Mouse (Mus musculus): ENCODE measurements at regions not wholly inside any gene's neighbourhood (a gene's known extent, or its start where the extent isn't known, plus 50 kb on each side); places are given as distances from the start of the nearest gene placed in this dataset.

DNA sequence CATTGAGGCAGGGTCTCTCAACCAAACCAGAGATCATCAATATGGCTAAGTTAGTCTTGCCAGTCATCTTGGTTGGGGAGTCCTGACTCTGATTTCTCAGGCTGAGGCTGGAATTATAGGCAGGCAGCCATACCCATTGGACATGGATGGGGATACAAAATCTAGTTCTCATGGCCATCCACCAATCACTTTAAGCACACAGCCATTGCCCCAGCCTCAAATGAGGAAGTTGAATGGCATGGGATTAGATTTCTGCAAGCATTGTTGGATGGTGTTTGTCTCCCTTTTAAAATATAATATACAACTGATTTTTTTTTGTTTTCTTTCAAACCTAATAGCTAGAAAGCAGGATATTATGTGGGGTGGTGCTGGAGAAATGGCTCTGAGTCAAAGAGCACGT is 223.8 kb downstream of the Hace1 start:
- no peak for TF ChIP-seq POLR2A (IDR thresholded peaks at IDR 0.05; ENCODE audit: low read depth, low read length)
- no peak for TF ChIP-seq CTCF (IDR thresholded peaks at IDR 0.05; ENCODE audit: borderline replicate concordance, insufficient read depth, low read length)
- H3K4me3 ChIP-seq (ENCODE audit: insufficient read depth, low read length), result no peak overlapping the region
- H3K27ac ChIP-seq (ENCODE audit: insufficient read depth, low read length), result no peak overlapping the region
- H3K4me1 ChIP-seq (ENCODE audit: control insufficient read depth, insufficient read depth, low read length), result no peaks in the 10 kb centered on the region; the same call in 1 of the 2 replicates

DNA sequence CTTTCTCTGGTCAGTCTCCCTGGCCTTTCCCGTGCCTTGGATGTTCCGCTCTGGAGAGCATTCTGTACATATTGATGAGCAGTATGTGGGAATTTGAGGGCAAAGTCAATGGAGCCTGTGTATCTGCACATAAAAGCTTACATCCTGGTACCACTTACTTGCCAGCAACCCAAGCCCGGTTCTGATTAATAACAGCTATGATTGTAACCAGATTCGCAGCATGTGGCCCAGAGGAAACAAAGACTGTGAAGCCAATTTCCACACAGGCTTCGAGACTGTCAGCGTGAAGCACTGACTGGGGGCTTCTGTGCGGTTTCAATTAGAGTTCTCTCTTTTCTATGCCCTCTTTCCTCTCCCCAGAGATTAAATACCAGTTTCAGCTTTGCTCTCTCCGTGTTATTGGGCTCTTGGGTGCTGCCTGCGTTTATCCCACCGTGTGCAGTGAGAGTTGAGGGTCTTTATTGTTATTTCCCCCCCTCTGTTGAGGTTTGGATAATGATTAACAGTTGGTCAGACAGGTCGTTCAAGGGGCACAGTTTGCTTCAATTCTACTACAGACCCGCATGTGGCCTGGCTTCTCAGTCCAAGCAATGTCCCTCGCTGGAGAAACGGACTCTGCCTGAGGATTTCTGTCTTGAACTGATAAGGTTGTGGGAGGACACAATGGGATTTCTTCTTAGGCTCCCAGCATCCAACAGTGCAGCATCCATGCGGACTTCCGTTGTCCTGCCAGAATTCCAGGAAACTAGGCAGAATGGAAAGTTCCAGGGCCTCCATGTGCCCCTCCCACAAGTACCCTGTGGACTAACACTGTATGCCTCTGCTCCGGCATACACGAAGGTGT is 229.6 kb downstream of the Hace1 start:
- TF ChIP-seq CTCF (IDR thresholded peaks at IDR 0.05; ENCODE audit: borderline replicate concordance, insufficient read depth, low read length) (no peak), POLR2A (IDR thresholded peaks at IDR 0.05; ENCODE audit: low read depth, low read length) (no peak)
- no peak overlapping the region for H3K4me3 ChIP-seq (ENCODE audit: insufficient read depth, low read length)
- no peak overlapping the region for H3K27ac ChIP-seq (ENCODE audit: insufficient read depth, low read length)
- no peaks in the 10 kb centered on the region for H3K4me1 ChIP-seq (ENCODE audit: control insufficient read depth, insufficient read depth, low read length)

DNA sequence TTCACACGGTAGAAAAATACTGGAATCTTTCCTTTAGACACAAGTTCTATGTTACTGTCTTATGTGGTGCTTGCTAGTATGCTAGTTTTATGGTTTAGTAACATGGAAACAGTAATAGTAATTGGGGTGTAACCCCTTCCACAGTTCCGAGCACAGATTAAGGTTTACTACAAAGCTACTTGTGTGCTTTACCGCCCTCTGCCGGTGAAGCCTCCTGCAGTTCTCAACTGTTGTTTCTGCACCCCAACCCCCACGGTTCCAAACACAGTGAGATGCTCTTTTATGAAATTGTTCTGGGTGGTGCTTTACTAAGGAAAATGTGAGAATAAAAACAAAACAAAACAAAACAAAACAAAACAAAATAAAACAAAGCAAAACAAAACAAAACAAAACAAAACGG is 234.3 kb downstream of the Hace1 start:
- no peak overlapping the region for H3K27ac ChIP-seq (ENCODE audit: insufficient read depth, low read length)
- no peak overlapping the region for H3K4me3 ChIP-seq (ENCODE audit: insufficient read depth, low read length)
- H3K4me1 ChIP-seq (ENCODE audit: control insufficient read depth, insufficient read depth, low read length), result no peaks in the 10 kb centered on the region
- TF ChIP-seq POLR2A (IDR thresholded peaks at IDR 0.05; ENCODE audit: low read depth, low read length) (no peak), CTCF (IDR thresholded peaks at IDR 0.05; ENCODE audit: borderline replicate concordance, insufficient read depth, low read length) (peak; percentile 31; the same call in 1 of the 2 replicates)

DNA sequence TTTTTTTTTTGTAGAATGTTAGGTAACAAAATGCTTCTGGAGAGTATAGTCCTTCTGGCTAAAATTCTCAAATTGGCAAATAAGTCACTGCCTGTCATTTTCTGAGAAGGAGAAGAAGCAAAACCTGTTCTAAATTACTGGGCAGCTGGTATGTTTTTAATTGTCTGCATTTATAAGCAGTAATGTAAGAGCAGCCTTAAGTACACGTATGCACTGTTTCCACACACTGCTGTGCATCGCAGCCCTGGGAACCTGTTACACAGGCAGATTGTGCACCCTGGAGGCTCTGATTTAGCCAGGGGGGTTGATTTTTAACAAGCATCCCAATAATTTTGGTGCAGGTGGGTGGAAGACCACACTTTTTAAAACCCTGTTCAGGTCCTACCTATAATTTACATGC is 236.2 kb downstream of the Hace1 start:
- Histone ChIP-seq H3K27ac (ENCODE audit: insufficient read depth, low read length) (no peak overlapping the region), H3K4me3 (ENCODE audit: insufficient read depth, low read length) (no peak overlapping the region), H3K4me1 (ENCODE audit: control insufficient read depth, insufficient read depth, low read length) (no peaks in the 10 kb centered on the region)
- no peak for TF ChIP-seq CTCF (IDR thresholded peaks at IDR 0.05; ENCODE audit: borderline replicate concordance, insufficient read depth, low read length)
- no peak for TF ChIP-seq POLR2A (IDR thresholded peaks at IDR 0.05; ENCODE audit: low read depth, low read length)

DNA sequence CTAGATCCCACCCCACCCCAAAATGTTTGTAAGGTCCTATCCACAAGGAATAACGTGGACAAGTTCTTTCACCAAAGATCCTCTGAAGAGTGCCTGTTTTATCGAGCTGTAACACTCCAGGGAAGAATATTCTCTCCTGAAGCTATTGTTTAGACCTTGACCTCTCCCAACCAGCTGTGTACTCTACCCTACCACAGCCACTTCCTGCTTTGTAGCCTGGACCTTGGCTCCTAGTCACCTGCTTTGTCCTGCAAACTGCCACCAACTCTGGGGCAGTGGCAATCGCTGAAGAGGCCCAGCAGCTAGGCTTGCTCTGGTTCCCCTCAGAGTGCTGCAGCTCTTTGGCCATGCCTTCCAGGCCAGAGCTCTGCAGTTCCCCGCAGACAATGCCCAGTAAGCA is 239.1 kb downstream of the Hace1 start:
- TF ChIP-seq POLR2A (IDR thresholded peaks at IDR 0.05; ENCODE audit: low read depth, low read length) (no peak), CTCF (IDR thresholded peaks at IDR 0.05; ENCODE audit: borderline replicate concordance, insufficient read depth, low read length) (no peak)
- Histone ChIP-seq H3K4me3 (ENCODE audit: insufficient read depth, low read length) (no peak overlapping the region), H3K4me1 (ENCODE audit: control insufficient read depth, insufficient read depth, low read length) (no peaks in the 10 kb centered on the region), H3K27ac (ENCODE audit: insufficient read depth, low read length) (no peak overlapping the region)

DNA sequence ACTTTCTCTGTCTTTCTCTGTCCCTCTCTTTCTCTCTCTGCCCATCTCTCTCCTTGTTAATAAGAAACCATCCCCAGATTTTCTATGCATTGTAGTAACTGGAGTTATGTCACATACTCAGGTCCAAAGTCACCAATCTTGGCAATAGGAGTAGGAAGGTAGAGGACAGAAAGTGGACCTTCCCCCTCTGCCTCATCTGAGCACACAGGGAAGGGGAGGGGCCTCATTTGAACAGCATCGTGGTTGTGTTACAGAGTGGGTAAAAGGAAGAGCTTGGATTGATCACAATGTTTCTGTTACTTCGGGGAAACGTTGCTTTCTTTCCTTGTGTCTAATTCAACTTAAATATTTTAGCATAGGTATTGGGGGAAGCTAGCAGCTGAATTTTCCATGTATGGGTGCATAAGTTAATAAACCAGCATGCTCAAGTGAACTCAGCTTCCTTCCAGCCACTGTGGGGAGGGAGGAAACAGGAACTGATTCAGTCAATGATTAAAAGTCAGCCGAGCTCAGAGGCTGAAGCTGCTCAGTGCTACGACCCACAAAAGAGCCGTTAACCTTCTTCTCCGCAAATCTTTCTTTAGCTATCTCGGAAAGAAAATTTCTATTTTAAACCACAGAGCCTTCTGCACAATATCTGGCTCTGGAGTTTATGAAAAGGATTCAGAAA is 243.5 kb downstream of the Hace1 start:
- Histone ChIP-seq H3K4me3 (ENCODE audit: insufficient read depth, low read length) (no peak overlapping the region), H3K27ac (ENCODE audit: insufficient read depth, low read length) (no peak overlapping the region), H3K4me1 (ENCODE audit: control insufficient read depth, insufficient read depth, low read length) (no peaks in the 10 kb centered on the region)
- TF ChIP-seq POLR2A (IDR thresholded peaks at IDR 0.05; ENCODE audit: low read depth, low read length), result no peak
- TF ChIP-seq CTCF (IDR thresholded peaks at IDR 0.05; ENCODE audit: borderline replicate concordance, insufficient read depth, low read length), result no peak

DNA sequence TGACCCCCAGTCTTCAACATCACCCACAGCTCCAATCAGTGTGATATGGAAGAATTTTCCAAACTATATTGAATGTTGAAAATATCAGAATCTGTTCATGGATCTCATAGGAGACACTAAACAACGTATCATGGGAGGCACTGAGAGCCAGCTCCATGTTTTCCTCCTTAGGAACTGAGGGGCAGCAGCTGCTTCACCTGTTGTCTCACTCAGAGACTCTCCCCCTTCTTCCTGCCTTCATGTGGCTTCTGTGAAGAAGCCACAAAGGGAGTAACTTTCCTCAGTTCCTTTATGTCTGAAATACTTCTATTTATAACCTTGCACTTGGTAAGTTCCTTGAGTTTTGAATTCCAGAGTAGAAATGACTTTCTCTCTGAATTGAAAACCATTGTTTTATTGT is 244.6 kb downstream of the Hace1 start:
- H3K4me3 ChIP-seq (ENCODE audit: insufficient read depth, low read length), result no peak overlapping the region
- TF ChIP-seq POLR2A (IDR thresholded peaks at IDR 0.05; ENCODE audit: low read depth, low read length), result no peak
- no peak for TF ChIP-seq CTCF (IDR thresholded peaks at IDR 0.05; ENCODE audit: borderline replicate concordance, insufficient read depth, low read length)
- no peaks in the 10 kb centered on the region for H3K4me1 ChIP-seq (ENCODE audit: control insufficient read depth, insufficient read depth, low read length)
- H3K27ac ChIP-seq (ENCODE audit: insufficient read depth, low read length), result no peak overlapping the region

DNA sequence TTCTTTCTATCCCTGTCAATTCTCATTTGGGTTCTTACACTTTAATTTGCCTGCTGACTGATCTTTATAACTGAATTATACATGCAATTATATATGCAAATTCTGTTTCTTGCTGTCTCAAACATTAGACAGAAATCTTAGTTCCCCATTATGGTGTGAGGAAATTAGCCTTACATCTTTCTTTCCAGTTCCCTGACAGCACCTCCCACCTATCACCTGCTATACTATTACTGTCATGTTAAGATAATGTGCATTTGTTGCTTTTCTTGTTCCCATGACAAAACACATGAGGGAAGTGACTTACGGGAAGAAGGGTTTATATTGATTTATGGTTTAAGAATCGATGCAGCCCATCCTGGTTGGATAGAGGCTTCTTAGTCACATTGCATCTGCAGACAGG is 246.0 kb downstream of the Hace1 start:
- H3K4me3 ChIP-seq (ENCODE audit: insufficient read depth, low read length), result no peak overlapping the region
- H3K27ac ChIP-seq (ENCODE audit: insufficient read depth, low read length), result no peak overlapping the region
- TF ChIP-seq POLR2A (IDR thresholded peaks at IDR 0.05; ENCODE audit: low read depth, low read length), result no peak
- no peak for TF ChIP-seq CTCF (IDR thresholded peaks at IDR 0.05; ENCODE audit: borderline replicate concordance, insufficient read depth, low read length)
- no peaks in the 10 kb centered on the region for H3K4me1 ChIP-seq (ENCODE audit: control insufficient read depth, insufficient read depth, low read length)

DNA sequence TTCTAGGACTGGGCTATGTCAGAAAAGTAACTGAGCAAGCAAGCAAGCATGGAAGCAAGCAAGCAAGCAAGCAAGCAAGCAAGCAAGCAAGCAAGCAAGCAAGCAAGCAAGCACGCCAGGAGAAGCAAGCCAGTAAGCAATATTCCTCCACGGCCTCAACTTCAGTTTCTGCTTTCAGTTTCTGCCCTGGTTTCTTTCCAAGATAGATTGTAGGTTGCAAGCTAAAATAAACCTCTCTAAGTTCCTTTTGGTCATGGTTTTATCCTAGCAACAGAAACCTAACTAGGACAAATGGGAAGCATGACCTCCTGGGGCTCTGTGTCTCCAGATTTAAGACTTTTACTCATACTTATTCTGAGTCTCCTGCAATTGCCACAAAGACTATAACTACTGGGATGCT is 271.0 kb downstream of the Hace1 start:
- no peaks in the 10 kb centered on the region for H3K4me1 ChIP-seq (ENCODE audit: control insufficient read depth, insufficient read depth, low read length)
- no peak overlapping the region for H3K27ac ChIP-seq (ENCODE audit: insufficient read depth, low read length)
- H3K4me3 ChIP-seq (ENCODE audit: insufficient read depth, low read length), result no peak overlapping the region
- TF ChIP-seq POLR2A (IDR thresholded peaks at IDR 0.05; ENCODE audit: low read depth, low read length), result no peak
- no peak for TF ChIP-seq CTCF (IDR thresholded peaks at IDR 0.05; ENCODE audit: borderline replicate concordance, insufficient read depth, low read length)

DNA sequence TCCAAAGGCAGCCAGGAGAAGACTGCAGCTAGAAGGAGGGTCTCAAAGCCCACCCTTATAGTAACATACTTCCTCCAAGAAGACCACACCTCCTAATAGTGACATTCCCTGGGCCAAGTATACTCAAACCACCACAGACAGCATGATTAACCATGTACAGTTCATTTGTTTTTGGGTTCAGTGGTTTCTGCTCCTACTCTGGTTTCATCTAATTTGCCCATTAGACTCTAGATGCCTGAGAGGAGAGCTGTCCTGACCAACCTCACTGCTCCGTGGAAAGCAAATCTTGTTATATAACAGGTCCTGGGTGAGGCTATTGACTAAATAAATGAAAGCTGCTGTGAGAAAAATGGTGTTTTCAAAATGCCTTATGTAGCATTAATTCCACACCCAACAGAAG is 272.2 kb downstream of the Hace1 start:
- TF ChIP-seq CTCF (IDR thresholded peaks at IDR 0.05; ENCODE audit: borderline replicate concordance, insufficient read depth, low read length) (no peak), POLR2A (IDR thresholded peaks at IDR 0.05; ENCODE audit: low read depth, low read length) (no peak)
- Histone ChIP-seq H3K4me1 (ENCODE audit: control insufficient read depth, insufficient read depth, low read length) (no peaks in the 10 kb centered on the region), H3K4me3 (ENCODE audit: insufficient read depth, low read length) (no peak overlapping the region), H3K27ac (ENCODE audit: insufficient read depth, low read length) (no peak overlapping the region)
